Mouse (Mus musculus) neural tube, embryonic 10.5 days (tissue): ENCODE measurements around the gene Alg9.

Experiments
- DNase-seq: peaks from one replicate; pipeline ENCODE4 v3.0.0-alpha.2; 2017; ENCODE audit warnings: low spot score; ENCODE audit errors: extremely low spot score

Alg9 gene

DNA sequence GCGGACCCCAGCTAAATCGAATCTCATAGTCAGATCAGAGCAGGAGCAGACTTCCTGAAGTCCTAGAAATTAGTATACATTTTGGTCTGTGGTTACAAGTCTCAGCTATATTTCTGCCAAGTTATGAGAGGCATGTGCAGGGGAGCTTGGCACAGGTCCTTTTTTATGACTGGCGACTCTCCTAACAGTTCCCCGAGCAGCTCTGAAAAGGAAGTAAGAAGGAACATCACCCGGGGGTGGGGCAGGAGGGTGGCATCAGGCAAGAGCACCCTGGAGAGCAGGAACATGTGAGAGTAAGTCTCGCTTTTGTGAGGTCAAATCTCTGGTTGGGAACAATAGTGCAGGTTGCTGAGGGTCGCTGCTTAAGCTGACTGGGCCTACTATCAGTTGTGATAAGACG is 75.9 kb downstream of the Alg9 start:
- DNase-seq, result no peak

DNA sequence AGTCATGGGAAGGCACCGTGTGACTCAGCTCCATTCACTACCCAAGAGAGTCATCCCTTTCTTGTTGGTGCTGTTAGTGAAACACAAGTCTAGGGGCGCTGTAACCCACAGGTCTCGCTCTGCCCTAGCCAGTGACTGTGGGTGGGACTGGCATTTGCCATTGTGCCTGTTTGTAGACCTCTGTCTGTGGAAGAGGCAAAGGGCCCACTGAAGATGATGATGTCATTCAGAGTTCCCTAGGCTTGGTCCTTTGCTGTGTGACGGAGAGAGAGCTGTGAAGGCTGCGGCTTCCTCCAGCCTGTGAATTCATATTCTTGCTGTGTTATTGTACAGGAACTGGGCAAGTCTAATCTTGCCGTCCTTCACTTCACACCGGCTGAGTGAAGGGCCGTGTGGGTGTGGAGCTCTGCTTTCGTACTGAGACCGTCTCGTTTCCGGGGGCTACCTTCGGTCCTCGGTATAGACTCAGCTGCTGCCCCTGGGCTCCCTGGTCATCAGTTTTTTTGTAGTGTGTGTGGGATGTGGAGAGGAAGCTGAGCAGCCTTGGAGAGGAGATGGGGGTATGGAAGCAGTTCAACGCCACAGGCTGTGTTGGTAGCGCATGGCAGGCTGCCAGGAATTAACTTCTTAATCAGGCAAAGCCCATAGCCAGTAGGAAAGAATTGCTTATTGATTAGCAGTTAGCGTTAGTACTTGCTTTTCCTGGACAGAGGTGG is 78.0 kb downstream of the Alg9 start:
- DNase-seq, result no peak

- DNase-seq, result peak; percentile 21
Measured at GRCm38 (mm10) chr9:50854376-50854775, 79.6 kb downstream of the Alg9 start.

- DNase-seq, result no peak
Measured at GRCm38 (mm10) chr9:50855133-50855766, 80.4 kb downstream of the Alg9 start.

DNA sequence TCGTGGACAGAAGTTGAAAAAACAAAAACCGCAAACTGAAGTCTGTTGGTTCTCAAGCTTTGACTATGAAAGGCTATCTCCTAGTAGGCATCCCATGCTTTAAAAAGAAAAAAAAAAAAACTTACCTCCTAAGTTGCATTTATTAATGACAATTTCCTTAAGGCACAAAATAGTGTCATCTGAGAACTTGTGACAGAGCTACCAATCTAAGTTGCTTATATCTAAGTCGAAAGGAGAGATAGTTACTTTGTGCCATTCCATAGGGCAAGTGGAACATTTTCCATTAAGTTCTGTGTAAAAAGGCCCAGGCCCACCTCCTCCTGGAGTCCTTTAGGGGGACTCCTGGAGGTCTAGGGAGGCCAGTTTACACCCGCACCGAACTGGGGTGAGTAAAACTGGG is 81.0 kb downstream of the Alg9 start:
- DNase-seq, result no peak

DNA sequence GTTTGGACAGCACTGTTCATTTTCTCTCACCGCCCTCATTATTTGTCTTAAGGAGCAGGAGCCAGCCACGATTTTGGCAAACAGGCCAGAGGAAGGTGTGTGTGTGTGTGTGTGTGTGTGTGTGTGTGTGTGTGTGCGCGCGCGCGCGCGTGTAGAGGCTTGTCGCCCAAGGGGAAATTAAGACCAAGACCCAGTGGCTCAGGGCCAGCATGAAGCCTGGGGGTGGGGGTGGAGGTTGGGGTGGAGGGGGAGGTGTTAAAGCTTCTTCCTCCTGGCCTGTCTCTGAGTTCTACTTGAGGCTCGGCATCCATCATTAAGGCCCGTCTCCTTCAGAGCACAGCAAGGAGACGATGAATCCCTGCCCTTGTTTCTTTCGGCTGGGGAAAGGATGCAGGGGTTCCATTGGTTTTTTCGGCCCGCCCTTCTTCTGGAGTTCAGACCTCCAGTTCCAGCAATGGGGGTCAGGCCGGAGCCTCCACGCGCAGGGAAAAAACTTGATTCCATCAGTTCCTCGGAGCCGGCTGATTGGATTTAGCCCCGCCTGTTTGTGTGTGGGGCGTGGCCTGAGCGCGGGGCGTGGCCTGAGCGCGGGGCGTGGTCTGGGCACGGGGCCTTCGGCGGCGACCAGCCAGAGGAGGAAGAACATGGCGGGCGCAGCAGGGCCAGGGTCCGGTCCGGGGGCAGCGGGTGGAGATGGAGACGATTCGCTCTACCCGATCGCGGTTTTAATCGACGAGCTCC is 81.7 kb downstream of the Alg9 start:
- DNase-seq, result peak; percentile 97

DNA sequence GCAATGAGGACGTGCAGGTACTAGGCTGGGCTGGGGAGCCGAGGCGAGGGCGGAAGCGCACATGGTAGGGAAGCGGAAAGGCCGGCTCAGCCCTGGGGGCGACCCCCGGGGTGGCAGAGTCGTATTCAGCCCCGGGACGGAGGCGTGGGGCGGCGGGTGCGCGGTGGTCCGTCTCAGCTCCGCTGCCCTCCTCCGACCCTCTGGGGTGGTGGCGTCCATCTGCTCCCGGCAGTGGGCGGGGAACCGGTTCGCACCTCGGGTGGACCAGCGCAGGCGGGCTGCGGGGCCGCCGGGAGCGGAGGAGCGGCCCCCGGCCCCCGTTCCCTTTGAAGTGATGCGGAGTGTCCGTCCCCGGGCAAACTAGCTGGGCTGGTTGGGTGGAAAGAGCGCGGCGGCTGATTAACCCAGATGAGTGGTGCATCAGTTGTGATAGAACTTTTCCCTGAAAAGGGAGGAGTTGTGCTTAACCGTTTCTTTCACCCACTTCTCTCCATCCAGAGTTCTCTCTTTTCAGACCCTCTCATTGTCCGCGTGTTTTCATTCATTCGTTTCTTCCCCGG is 82.3 kb downstream of the Alg9 start:
- DNase-seq, result no peak

DNA sequence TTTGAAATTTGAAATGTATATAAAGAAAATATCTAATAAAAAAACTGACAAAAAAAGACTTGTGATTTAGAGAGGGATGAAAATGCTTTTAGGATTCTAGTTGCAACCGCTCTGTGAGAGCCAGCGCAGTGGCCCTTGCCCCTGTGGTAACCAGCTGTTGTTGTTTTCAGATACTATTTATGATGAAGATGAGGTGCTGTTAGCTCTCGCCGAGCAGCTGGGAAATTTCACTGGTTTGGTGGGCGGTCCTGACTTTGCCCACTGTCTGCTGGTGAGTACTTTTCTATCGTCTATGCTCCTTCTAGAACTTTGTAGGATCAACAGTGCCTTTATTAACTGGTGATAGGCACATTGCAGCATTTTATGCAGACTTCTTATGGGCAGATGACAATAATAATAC is 83.9 kb downstream of the Alg9 start:
- no peak for DNase-seq

- no peak for DNase-seq
Measured at GRCm38 (mm10) chr9:50861119-50861839, 86.5 kb downstream of the Alg9 start.

DNA sequence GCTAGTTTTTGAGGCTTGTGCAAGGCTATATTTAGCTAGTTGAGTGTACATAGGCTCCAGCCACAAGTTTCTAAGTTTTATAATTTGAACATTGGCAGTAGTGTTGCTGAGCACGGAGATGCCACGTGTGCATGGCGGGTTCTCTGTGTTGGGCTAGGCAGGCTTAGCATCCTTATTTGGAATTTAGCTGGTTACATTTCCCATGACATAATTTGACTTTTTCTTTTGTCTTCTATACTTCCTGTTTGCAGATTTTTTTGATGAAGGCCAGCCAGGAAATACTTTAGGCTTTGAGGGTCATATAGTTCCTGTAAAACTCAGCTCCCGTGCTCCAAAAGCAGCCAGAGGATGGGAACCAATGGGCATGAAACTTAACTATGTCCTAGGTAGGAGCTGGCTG is 89.0 kb downstream of the Alg9 start:
- no peak for DNase-seq

- no peak for DNase-seq
Measured at GRCm38 (mm10) chr9:50864877-50865276, 90.1 kb downstream of the Alg9 start.

- DNase-seq, result no peak
Measured at GRCm38 (mm10) chr9:50865803-50866202, 91.0 kb downstream of the Alg9 start.

- no peak for DNase-seq
Measured at GRCm38 (mm10) chr9:50867015-50867414, 92.2 kb downstream of the Alg9 start.

GRCm38 (mm10) chr9:50868182-50868581 is 93.4 kb downstream of the Alg9 start:
- DNase-seq, result no peak

DNA sequence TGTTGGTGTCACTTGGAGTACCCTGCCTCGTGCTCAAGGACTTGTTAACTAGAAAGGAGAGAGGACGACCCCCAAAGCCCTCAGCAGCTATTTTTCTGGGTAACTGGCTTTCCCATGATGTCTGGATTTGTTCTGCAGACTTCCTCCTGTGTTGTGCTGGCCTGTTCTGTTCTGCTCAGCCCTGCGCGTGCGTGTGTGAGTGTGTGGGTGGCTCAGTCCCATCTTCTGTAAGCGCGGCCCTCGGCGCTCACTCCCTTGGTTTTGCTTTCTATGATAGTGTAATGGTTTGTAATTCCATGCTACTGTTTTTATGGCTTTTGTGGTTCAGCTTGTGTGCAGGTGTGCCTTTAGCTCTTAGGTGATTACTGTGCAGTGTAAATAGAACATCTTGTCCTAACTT is 98.4 kb downstream of the Alg9 start:
- no peak for DNase-seq

DNA sequence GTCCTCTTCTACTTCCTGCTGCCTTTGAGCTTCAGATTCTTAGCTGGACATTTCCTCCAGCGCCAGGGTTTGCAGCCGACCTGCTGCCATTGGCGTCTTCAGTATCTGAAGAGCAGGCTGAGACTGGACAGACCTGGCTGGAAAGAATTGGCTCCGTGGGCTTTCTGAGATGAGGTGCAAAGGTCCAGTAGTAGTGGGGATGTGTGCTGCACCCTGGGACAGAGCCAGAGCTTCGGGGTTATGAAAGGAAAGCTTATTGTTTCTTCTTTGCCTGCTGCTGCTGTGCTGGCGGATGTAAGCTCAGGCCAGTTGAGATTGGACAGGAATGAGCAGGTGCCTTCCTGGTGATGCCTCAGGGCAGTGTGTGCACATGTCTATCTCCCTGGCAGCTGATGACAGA is 99.2 kb downstream of the Alg9 start:
- DNase-seq, result no peak

GRCm38 (mm10) chr9:50875470-50875869 is 100.7 kb downstream of the Alg9 start:
- no peak for DNase-seq

DNA sequence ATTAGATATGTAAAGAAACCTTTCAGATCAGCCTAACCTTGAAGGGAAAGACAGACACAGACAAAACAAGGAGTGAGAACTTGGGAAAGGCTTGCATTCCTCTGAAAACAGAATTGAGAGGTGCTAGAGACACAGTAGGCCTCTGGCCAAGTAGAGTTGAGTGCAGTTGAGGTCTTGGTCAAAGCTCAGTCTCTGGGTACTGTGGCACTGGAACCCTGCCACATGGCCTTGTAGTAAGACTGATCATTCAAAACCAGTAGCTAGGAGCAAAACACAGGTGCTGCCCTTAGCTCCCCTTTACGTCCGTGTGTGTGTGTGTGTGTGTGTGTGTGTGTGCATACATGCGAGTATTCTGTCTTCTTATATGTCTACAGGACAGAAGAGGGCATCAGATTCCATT is 101.5 kb downstream of the Alg9 start:
- no peak for DNase-seq

GRCm38 (mm10) chr9:50877431-50877830 is 102.6 kb downstream of the Alg9 start:
- no peak for DNase-seq

- DNase-seq, result no peak
Measured at GRCm38 (mm10) chr9:50882183-50882582, 107.4 kb downstream of the Alg9 start.

DNA sequence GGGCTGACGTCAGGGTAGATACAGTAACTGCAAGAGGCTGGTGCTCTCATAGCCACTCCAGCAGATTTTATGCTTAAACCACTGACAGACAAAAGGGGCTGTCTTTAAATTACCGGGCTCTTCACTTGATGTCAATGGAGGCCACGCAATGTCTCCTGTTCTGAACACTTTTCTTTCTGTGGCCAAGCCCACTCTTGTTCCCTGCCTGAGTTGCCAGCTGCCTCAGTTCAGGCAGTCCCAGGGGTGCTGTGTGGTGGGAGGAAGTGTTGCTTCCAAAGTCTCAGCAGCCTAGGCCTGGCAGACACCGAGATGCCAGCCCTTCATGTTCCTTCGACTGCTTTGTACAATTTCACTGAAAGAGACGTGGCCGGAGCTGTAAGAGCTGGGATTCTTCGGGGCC is 109.3 kb downstream of the Alg9 start:
- no peak for DNase-seq
